Mouse (Mus musculus): Measurements from ENCODE around the gene Ttc13.
A peak's percentile ranks its signal among the peaks of the same experiment; 100 is the strongest.

Ttc13 gene

GRCm38 (mm10) chr8:124703526-124703925 lies 18.3 kb downstream of the Ttc13 start:
- DNase-seq (ENCODE audit: low spot score) = no peak

GRCm38 (mm10) chr8:124702183-124702582 lies 19.6 kb downstream of the Ttc13 start:
- no peak for DNase-seq (ENCODE audit: low spot score)

- DNase-seq (ENCODE audit: low spot score) = no peak
Measured at GRCm38 (mm10) chr8:124701023-124701422, 20.8 kb downstream of the Ttc13 start.

DNA sequence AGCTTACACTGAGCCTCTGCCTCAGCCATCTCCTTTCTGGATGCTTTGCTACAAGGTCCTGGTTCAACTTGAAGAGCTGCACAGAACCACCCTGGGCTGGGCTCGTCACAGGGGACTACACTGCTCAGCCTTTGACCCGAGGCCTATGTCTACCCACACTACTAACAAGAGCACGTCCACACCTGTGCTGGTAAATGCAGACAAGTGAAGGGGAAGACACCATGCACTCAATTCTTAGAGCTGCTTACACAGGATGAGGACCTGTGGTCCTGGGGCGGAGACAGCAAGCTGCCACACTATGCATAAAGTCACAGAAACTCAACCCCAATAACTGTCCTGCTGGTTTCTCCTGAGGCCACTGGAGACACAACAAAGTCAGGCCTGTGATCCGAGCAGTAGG lies 21.5 kb downstream of the Ttc13 start:
- DNase-seq (ENCODE audit: low spot score) = no peak

DNA sequence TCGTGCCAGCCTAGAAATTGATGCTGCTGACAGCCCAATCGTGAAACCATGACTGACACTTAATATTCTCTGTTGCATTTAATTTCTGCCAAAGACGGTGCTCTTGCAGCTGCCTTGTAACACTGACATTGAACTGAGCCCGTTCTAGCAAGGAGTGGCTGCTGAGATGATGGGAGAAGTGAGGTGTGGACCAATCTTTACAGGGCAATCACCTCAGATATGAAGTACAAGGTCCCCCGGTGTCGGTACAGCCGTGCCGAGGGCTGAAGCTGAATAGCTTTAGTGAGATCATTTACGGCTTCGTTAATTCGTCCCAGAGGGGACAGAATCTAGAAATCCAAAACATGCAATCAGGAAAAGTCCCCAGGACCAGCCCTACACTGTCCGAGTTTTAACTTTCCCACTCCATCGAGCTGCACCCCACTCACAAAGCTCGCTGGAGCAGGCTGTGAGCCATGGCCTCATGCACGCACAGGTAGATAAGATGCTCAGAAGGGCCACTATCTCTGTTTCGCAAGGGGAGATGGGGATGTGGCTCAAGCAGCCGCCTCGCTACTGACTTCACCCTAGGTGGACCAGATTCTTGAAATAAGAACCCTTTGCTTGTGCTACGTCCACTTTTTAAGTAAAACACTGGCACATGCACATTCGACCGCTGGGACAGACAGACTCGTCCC lies 26.2 kb downstream of the Ttc13 start:
- no peak for DNase-seq (ENCODE audit: low spot score)

- no peak for DNase-seq (ENCODE audit: low spot score)
Measured at GRCm38 (mm10) chr8:124691706-124692105, 30.1 kb downstream of the Ttc13 start.

DNA sequence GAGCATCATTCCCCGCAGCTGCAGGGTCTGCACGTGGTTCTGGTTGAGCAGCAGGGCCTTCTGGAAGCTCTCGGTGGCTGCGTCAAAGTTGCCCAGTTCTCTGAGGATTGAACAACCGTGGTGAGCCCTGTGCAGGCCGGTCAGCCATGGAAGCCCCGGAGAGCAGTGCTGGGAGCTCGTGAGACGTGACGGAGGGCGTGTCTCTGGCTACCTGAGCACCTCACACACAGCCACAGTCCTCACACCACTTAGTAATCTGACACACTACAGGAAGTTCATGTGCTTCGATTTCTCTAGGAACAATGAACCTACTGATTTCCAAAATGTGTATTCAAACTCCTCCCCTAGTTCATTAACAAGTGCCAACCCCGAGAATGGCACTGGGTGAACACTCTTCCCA lies 32.9 kb downstream of the Ttc13 start:
- DNase-seq (ENCODE audit: low spot score) = no peak

DNA sequence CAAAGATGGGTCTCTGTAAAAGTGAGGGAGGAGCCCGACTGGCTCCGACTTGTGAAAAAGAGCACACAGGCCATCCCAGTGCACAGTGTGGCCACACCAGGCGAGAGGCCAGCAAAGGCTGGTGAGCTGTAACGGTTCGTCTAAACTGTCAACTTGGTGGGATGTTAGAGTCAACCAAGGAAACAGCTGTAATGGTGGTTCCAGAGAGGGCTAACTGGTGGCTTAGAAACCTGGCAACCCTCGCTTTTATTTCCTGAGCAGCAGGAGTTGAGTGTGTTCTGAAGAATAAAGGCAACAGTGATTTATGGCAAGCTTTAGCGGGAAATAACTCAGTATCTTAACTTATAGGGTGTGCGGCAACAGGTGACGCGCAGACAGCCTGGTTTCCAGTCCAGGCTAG lies 39.6 kb downstream of the Ttc13 start:
- DNase-seq (ENCODE audit: low spot score) = no peak

DNA sequence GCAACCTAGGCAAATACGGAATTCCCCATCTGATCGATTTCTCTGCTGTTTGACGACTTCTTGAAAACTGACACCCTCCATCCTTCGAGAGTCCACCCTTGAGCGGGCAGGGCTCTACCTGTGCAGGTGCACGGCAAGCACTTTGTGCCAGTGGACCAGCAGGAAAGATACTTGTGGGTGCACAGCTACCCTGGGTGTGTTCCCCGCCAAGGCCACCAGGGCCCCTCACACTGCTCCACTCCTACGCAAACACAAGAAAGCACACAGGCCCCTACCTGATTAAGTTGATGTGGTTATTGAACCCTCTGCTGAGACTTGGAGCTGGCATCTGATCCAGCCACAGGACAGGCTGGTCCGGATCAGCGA lies 40.0 kb downstream of the Ttc13 start:
- DNase-seq (ENCODE audit: low spot score) = no peak

GRCm38 (mm10) chr8:124681077-124681791 lies 40.5 kb downstream of the Ttc13 start:
- DNase-seq (ENCODE audit: low spot score) = no peak

- no peak for DNase-seq (ENCODE audit: low spot score)
Measured at GRCm38 (mm10) chr8:124678246-124678645, 43.5 kb downstream of the Ttc13 start.

GRCm38 (mm10) chr8:124677486-124677885 lies 44.3 kb downstream of the Ttc13 start:
- DNase-seq (ENCODE audit: low spot score) = peak; percentile 61

DNA sequence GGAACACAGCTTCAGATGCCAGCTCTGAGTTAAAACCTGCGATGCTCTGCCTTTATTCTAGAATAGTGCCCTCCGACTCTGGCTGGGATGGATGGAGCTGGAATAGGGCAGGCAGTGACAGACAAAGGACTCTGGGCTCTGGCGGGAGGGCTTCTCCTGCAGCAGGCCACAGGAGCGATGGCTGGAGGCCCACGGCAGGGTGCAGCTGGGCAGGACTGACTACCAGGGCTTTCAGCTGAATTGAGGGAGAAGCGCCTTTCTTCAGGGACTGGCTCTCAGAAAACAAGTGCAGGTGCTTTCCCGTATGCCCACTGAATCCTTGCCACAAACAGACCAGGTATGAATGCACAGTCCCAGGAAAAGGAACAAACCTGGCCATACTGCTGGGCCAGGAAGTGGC lies 44.7 kb downstream of the Ttc13 start:
- DNase-seq (ENCODE audit: low spot score) = no peak

- no peak for DNase-seq (ENCODE audit: low spot score)
Measured at GRCm38 (mm10) chr8:124676661-124677060, 45.1 kb downstream of the Ttc13 start.

- DNase-seq (ENCODE audit: low spot score) = no peak
Measured at GRCm38 (mm10) chr8:124672345-124672744, 49.4 kb downstream of the Ttc13 start.

- no peak for DNase-seq (ENCODE audit: low spot score)
Measured at GRCm38 (mm10) chr8:124668798-124669197, 53.0 kb downstream of the Ttc13 start.

DNA sequence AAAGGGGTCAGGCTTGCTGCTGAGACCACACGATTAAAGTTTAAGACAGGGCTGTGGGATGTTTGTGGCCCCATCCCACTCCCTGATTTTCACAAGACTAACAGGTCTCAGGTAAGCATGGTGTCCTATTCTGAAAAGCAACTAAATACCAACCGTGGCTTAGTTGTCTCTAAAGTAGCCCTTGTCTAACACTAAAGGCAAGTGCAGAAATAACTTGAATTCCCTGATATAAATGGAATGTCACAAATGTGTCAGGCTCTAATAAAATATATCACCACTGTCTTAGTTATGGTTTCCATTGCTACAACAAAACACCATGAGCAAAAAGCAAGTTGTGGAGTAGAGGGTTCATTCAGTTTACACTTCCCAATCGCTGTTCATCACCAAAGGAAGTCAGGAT lies 57.4 kb downstream of the Ttc13 start:
- DNase-seq (ENCODE audit: low spot score) = no peak

DNA sequence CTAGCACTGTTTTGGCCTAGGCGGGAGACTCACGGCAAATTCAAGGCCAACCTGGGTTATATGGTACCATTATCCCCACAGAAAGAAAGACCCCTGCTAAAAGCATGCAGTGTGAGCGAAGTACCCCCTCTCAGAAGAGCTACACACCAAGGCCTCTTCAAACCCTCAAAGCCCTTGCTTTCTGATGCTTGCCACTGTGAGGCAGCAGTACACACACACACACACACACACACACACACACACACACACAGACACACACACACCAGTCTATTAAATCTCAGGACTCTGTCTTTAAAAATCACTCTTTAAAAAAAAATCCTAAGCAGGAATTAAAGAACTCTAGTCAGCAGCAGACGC lies 57.9 kb downstream of the Ttc13 start:
- no peak for DNase-seq (ENCODE audit: low spot score)

DNA sequence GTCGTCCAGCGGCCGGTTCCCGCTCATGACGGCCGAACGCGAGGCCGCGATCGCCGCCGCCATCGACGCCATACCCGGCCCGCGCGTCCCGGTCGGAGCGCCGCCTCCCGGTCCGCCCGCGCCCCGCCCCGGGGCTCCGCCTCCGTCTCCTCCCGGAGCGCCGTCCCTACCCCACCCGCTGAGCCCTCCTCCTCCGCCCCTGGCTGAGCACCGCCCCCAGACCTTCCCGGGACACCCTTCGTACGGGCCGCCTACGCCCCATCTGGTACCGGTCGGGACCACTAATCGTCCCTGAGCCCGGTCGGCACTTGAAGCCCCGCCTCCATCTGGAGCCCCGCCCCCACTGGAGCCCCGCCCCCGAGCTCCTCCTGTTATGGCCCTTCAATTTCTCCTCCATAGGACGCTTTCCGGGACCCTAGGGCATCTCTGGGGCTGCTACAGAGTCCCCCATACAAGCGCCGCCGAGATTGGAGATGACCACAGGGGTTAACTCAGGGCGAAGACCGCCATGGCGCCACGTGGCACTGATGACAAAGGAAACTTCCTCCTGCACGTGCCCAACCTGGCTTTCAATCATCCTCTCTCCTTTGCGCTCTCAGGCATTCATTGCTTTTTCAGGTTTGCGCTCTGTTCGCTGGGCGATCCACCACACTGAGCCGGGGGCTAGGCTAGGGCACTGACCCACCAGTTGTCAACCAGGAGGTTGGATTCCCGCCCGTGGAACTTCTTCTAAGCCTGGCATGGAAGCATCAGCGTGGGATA lies 58.5 kb downstream of the Ttc13 start, which contains the start of gene 2310022B05Rik:
Gene 2310022B05Rik, minus strand, starts transcription at position 258 of the 762 bp plus-strand sequence.
- peak; percentile 86 for DNase-seq (ENCODE audit: low spot score)

- DNase-seq (ENCODE audit: low spot score) = no peak
Measured at GRCm38 (mm10) chr8:124662446-124663111, 59.2 kb downstream of the Ttc13 start.

DNA sequence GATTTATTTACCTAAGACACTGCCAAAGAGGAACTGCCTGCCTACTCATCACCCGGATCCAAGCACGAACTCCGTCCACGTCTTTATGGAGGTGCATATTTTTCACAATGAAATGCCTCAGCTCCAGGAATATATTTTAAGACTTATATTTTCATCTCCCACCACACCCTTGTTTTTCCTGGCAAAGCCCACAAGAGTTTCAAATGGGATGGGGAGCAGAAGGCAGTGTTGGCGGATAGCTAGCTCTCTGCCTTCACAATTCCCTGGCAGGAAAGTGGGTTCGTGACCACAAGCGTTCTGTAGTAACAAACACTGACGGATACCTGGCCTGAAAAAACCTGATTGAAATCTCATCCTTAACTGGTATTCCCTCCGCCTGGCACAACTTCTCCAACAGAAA lies 60.0 kb downstream of the Ttc13 start:
- no peak for DNase-seq (ENCODE audit: low spot score)

GRCm38 (mm10) chr8:124658415-124658814 lies 63.4 kb downstream of the Ttc13 start:
- DNase-seq (ENCODE audit: low spot score) = peak; percentile 84

- no peak for DNase-seq (ENCODE audit: low spot score)
Measured at GRCm38 (mm10) chr8:124657961-124658360, 63.8 kb downstream of the Ttc13 start.
